Mouse (Mus musculus): ENCODE results near the gene Fhad1. TPM values are rescaled to one million over a fixed set of nuclear protein-coding genes. Genes with fewer than 3 reads are reported as not detected.

Gene Fhad1
- polyA plus RNA-seq, 1 experiment from 2014 or later = 5.2 TPM

DNA sequence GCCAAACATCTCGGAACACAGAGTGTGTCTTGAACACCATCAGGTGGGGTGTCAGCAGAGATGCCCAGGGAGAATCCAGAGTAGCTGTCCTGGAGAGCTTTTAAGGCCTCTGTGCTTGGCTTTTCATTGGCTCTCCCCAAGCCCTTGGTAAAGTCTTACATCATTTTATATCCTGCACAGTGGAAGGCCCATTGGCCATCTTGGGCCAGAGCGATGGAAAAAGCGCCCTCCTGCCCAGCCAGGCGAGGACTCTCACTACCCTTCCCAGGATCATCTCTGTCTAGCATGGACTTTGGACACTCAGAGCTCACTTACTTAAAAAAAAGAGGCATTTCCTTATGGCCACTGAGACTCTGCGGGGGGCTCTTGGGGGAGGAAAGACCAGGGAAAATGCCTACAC is 58.0 kb downstream of the Fhad1 start:
- 95% methylated on average over 5 of the region's 5 CpGs for WGBS

DNA sequence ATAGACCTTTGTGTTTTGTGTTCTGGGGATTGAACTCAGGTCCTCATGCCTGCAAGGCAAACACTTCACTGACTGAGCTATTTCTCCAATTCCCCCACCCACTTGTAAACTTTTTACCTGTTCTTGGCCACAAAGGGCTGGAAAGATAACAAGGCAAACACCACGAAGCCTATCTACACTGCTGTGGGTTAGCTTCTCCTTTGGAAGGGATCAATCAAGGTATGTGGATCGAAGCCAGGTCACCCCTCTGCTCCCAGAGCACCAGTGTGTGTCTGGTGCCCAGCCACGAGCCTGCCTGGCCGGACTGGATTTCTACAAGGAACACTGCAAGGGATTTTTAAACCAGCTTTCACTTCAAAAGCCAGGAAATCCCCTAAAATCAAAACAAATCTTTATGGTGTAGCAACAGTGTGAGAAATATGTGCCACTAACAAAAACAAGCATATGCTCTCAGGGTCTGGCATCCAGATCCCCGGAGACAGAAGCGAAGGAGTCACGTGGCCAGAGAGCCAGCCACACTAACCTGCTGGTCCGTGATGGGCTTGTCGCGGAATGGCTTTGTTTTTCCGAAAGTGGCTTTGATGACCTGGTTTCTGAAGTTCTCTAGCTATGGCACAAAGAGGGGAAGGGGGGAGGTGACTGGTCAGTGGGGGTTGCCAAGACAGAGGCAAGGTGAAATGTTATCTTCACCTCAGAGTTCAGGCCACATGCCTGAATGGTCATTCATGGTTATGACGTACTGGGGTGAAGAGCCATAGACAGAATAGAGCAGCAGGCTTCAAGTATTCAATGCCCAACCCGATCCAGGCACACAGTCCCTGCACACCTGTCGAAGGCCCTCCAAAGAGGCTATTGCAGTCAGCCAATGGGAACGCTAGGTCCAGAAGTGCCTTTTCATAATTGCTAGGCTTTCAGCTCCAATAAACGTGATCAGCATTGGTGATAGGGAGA is 59.8 kb downstream of the Fhad1 start:
- WGBS = 73% methylated on average over 16 of the region's 16 CpGs
- Histone ChIP-seq H3K4me2 (ENCODE audit: low read depth, low read length) (no peak overlapping the region), H3K9ac (replicated peaks; ENCODE audit: low read depth, low read length) (no peak overlapping the region), H3K27ac (ENCODE audit: low read depth, low read length) (no peak overlapping the region), H3K4me3 (ENCODE audit: low read depth, low read length) (no peak overlapping the region), H3K36me3 (ENCODE audit: control insufficient read depth, insufficient read depth, low read length) (no peaks in the 10 kb centered on the region), H3K9me3 (ENCODE audit: control insufficient read depth, low read length) (no peaks in the 10 kb centered on the region), H3K4me1 (ENCODE audit: control insufficient read depth, insufficient read depth, low read length) (no peaks in the 10 kb centered on the region), H3K27me3 (ENCODE audit: control insufficient read depth, insufficient read depth, low read length) (no peaks in the 10 kb centered on the region)
- no peak for ATAC-seq (ENCODE audit: low read depth)

More for the DNA sequence above, 58.0 kb downstream of the Fhad1 start:
- peaks cover 4% of the 10 kb centered on the region; the same call in 1 of the 2 replicates for H3K9me3 ChIP-seq (ENCODE audit: control insufficient read depth, low read length)
- H3K4me2 ChIP-seq (ENCODE audit: low read depth, low read length) = no peak overlapping the region
- H3K4me1 ChIP-seq (ENCODE audit: control insufficient read depth, insufficient read depth, low read length) = no peaks in the 10 kb centered on the region
- no peaks in the 10 kb centered on the region for H3K27me3 ChIP-seq (ENCODE audit: control insufficient read depth, insufficient read depth, low read length)
- H3K27ac ChIP-seq (ENCODE audit: low read depth, low read length) = no peak overlapping the region
- no peak overlapping the region for H3K9ac ChIP-seq (replicated peaks; ENCODE audit: low read depth, low read length)
- H3K36me3 ChIP-seq (ENCODE audit: control insufficient read depth, insufficient read depth, low read length) = no peaks in the 10 kb centered on the region
- ATAC-seq (ENCODE audit: low read depth) = no peak
- no peak overlapping the region for H3K4me3 ChIP-seq (ENCODE audit: low read depth, low read length)

DNA sequence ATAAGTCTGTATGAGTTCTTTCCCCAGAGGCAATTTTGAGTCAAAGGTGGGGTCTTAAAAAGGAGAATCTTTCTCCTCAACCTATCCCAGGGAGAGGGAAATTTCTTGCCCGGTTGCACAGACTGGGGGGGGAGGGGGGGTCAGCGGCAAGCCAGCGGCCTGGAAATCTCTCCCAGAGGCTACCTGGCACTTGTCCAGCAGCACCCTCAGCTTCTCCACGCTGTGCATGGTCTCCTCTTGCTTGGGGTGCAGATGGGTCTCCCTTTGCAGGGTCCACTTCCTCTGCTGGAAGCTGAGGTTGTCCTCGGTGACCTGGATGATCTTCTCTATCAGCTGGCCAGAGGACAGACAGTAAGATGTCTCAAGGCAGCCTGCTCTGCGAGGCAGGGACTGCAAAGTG is 61.0 kb downstream of the Fhad1 start:
- no peak overlapping the region for H3K27ac ChIP-seq (ENCODE audit: low read depth, low read length)
- 58% methylated on average over 6 of the region's 6 CpGs for WGBS

DNA sequence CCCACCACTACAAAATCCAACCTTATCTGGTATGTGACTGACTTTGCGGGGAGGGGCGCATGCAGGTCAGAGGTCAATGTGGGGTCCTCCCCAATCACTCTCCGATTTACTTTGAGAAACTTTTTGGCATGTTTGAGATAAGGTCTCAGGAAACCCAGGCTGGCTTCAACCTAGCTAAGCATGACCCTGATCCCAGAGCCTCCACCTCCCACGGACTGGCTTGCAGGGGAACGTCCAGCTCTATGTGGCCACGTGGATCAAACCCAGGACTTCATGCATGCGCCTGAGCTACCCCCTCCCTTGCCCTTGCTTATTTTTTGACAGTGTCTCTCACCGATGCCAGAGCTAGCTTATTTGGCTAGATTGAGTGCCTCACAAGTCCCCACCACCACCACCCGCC is 61.6 kb downstream of the Fhad1 start:
- ATAC-seq (ENCODE audit: low read depth) = no peak
- no peak overlapping the region for H3K9ac ChIP-seq (replicated peaks; ENCODE audit: low read depth, low read length)
- H3K4me3 ChIP-seq (ENCODE audit: low read depth, low read length) = no peak overlapping the region
- H3K9me3 ChIP-seq (ENCODE audit: control insufficient read depth, low read length) = no peaks in the 10 kb centered on the region
- 80% methylated on average over 9 of the region's 9 CpGs for WGBS
- no peak overlapping the region for H3K4me2 ChIP-seq (ENCODE audit: low read depth, low read length)
- no peaks in the 10 kb centered on the region for H3K4me1 ChIP-seq (ENCODE audit: control insufficient read depth, insufficient read depth, low read length)
- H3K36me3 ChIP-seq (ENCODE audit: control insufficient read depth, insufficient read depth, low read length) = no peaks in the 10 kb centered on the region
- H3K27me3 ChIP-seq (ENCODE audit: control insufficient read depth, insufficient read depth, low read length) = no peaks in the 10 kb centered on the region
- H3K27ac ChIP-seq (ENCODE audit: low read depth, low read length) = no peak overlapping the region

More for the DNA sequence above, 61.0 kb downstream of the Fhad1 start:
- no peaks in the 10 kb centered on the region for H3K4me1 ChIP-seq (ENCODE audit: control insufficient read depth, insufficient read depth, low read length)
- no peak for ATAC-seq (ENCODE audit: low read depth)
- no peaks in the 10 kb centered on the region for H3K27me3 ChIP-seq (ENCODE audit: control insufficient read depth, insufficient read depth, low read length)
- H3K36me3 ChIP-seq (ENCODE audit: control insufficient read depth, insufficient read depth, low read length) = no peaks in the 10 kb centered on the region
- H3K9me3 ChIP-seq (ENCODE audit: control insufficient read depth, low read length) = no peaks in the 10 kb centered on the region
- H3K4me2 ChIP-seq (ENCODE audit: low read depth, low read length) = no peak overlapping the region
- no peak overlapping the region for H3K4me3 ChIP-seq (ENCODE audit: low read depth, low read length)
- H3K9ac ChIP-seq (replicated peaks; ENCODE audit: low read depth, low read length) = no peak overlapping the region

DNA sequence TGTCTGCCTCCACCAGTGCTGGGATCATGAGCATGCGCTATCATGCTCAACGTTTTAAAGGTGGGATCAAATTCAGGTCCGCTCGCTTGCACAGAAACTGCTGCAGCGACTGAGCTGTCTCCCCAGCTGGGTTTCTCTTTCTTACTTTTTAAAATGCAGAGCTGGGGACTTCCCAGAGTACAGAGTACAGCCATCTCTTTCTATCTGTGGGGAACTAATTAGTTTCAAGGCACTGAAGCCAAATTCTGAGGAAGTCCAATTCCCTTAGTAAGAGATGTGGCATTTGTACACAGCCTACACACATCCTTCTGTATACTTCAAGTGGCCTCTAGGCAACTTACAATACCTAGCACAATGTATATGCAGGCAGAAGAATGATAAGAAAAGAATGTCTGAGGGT is 62.1 kb downstream of the Fhad1 start:
- Histone ChIP-seq H3K36me3 (ENCODE audit: control insufficient read depth, insufficient read depth, low read length) (no peaks in the 10 kb centered on the region), H3K9ac (replicated peaks; ENCODE audit: low read depth, low read length) (no peak overlapping the region), H3K4me1 (ENCODE audit: control insufficient read depth, insufficient read depth, low read length) (no peaks in the 10 kb centered on the region), H3K27ac (ENCODE audit: low read depth, low read length) (no peak overlapping the region), H3K9me3 (ENCODE audit: control insufficient read depth, low read length) (no peaks in the 10 kb centered on the region), H3K27me3 (ENCODE audit: control insufficient read depth, insufficient read depth, low read length) (no peaks in the 10 kb centered on the region), H3K4me3 (ENCODE audit: low read depth, low read length) (no peak overlapping the region), H3K4me2 (ENCODE audit: low read depth, low read length) (no peak overlapping the region)
- WGBS = 74% methylated on average over 5 of the region's 5 CpGs
- ATAC-seq (ENCODE audit: low read depth) = no peak

DNA sequence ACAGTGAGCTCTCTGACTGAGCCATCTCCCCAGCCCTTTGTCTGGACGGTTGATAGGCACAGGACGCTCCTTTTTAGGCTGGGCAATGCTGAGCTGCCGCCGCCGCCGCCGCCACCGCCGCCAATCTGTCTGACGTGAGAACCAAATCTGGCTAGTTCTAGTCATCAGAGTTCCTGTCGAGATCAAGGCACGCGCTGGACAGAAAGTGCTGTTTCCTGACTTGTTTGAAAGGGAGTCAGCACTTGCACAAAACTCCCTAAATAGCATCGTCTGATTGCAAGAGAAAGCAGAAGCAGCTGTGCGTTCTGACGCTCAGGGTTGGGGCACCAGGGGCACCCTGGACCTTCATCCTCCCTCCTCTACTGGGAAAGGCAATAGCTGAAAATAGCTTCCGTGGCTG is 62.8 kb downstream of the Fhad1 start:
- 70% methylated on average over 17 of the region's 17 CpGs for WGBS
- Histone ChIP-seq H3K27ac (ENCODE audit: low read depth, low read length) (no peak overlapping the region), H3K27me3 (ENCODE audit: control insufficient read depth, insufficient read depth, low read length) (no peaks in the 10 kb centered on the region)

DNA sequence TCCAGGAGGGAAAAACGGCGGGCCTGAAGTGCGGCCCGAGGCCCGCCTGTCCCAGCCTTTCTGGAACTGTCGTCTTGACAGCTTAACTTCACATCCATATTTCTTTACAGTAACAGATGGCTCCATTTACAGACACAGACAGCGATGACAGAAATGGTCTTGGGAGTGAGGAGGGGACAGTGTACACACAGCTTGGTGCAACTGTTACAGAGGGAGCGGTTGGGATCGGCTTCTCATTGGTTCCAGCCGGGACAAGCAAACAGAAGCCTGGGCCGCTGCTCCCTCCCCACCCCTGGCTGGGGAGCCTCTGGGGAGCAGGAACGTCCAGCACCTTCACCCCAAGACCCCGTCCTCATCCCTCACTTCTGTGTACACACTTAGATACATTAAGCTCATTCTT is 65.4 kb downstream of the Fhad1 start:
- Histone ChIP-seq H3K27me3 (ENCODE audit: control insufficient read depth, insufficient read depth, low read length) (no peaks in the 10 kb centered on the region), H3K36me3 (ENCODE audit: control insufficient read depth, insufficient read depth, low read length) (no peaks in the 10 kb centered on the region), H3K9ac (replicated peaks; ENCODE audit: low read depth, low read length) (no peak overlapping the region), H3K4me3 (ENCODE audit: low read depth, low read length) (no peak overlapping the region), H3K4me1 (ENCODE audit: control insufficient read depth, insufficient read depth, low read length) (no peaks in the 10 kb centered on the region), H3K27ac (ENCODE audit: low read depth, low read length) (no peak overlapping the region), H3K4me2 (ENCODE audit: low read depth, low read length) (no peak overlapping the region), H3K9me3 (ENCODE audit: control insufficient read depth, low read length) (no peaks in the 10 kb centered on the region)
- no peak for ATAC-seq (ENCODE audit: low read depth)
- WGBS = 64% methylated on average over 13 of the region's 13 CpGs

More for the DNA sequence above, 62.8 kb downstream of the Fhad1 start:
- no peak overlapping the region for H3K4me2 ChIP-seq (ENCODE audit: low read depth, low read length)
- H3K36me3 ChIP-seq (ENCODE audit: control insufficient read depth, insufficient read depth, low read length) = no peaks in the 10 kb centered on the region
- no peaks in the 10 kb centered on the region for H3K9me3 ChIP-seq (ENCODE audit: control insufficient read depth, low read length)
- no peaks in the 10 kb centered on the region for H3K4me1 ChIP-seq (ENCODE audit: control insufficient read depth, insufficient read depth, low read length)
- no peak overlapping the region for H3K4me3 ChIP-seq (ENCODE audit: low read depth, low read length)
- ATAC-seq (ENCODE audit: low read depth) = no peak
- no peak overlapping the region for H3K9ac ChIP-seq (replicated peaks; ENCODE audit: low read depth, low read length)

DNA sequence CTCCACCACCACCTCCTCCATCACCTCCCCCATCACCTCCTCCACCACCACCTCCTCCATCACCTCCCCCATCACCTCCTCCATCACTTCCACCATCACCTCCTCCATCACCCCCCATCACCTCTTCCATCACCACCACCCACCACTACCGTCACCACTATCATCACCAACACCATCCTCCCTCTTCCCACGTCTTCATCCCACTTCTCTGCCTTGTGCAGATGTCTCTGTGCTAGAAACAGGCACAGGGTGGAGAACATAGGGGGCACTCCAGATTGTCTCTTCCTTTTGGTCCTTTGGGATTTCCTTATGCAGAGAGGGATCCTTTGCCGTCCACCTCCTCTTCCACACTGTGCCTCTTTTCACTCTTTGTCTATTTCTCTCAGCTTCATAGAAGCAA is 66.1 kb downstream of the Fhad1 start:
- no peaks in the 10 kb centered on the region for H3K36me3 ChIP-seq (ENCODE audit: control insufficient read depth, insufficient read depth, low read length)
- no peak for ATAC-seq (ENCODE audit: low read depth)
- H3K27me3 ChIP-seq (ENCODE audit: control insufficient read depth, insufficient read depth, low read length) = no peaks in the 10 kb centered on the region
- H3K9ac ChIP-seq (replicated peaks; ENCODE audit: low read depth, low read length) = no peak overlapping the region
- no peaks in the 10 kb centered on the region for H3K4me1 ChIP-seq (ENCODE audit: control insufficient read depth, insufficient read depth, low read length)
- no peaks in the 10 kb centered on the region for H3K9me3 ChIP-seq (ENCODE audit: control insufficient read depth, low read length)
- H3K27ac ChIP-seq (ENCODE audit: low read depth, low read length) = no peak overlapping the region
- no peak overlapping the region for H3K4me3 ChIP-seq (ENCODE audit: low read depth, low read length)
- WGBS = 92% methylated on average over 3 of the region's 3 CpGs
- H3K4me2 ChIP-seq (ENCODE audit: low read depth, low read length) = no peak overlapping the region

DNA sequence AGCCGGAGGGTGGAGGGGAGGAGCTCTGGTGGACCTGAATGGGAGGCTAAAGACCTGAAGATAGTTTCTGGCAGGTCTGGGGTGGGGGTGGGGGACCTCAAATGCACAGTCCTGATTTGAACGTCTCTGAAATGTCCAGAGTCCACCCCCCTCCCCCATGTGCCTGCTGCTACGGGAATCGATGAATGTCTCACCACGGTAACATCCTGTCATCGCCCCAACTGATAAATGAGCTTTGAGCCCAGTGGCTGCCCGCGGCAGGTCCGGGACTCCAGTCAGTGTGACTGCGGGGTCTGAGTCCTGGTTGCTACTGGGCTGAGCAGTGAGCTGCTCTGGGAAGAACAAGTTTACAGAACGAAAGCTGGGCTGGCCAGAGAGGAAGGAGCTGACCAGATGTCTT is 72.5 kb downstream of the Fhad1 start:
- H3K9me3 ChIP-seq (ENCODE audit: control insufficient read depth, low read length) = no peaks in the 10 kb centered on the region
- no peaks in the 10 kb centered on the region for H3K27me3 ChIP-seq (ENCODE audit: control insufficient read depth, insufficient read depth, low read length)
- ATAC-seq (ENCODE audit: low read depth) = no peak
- no peak overlapping the region for H3K9ac ChIP-seq (replicated peaks; ENCODE audit: low read depth, low read length)
- H3K4me1 ChIP-seq (ENCODE audit: control insufficient read depth, insufficient read depth, low read length) = no peaks in the 10 kb centered on the region
- no peak overlapping the region for H3K4me3 ChIP-seq (ENCODE audit: low read depth, low read length)
- 53% methylated on average over 11 of the region's 11 CpGs for WGBS
- no peaks in the 10 kb centered on the region for H3K36me3 ChIP-seq (ENCODE audit: control insufficient read depth, insufficient read depth, low read length)
- H3K27ac ChIP-seq (ENCODE audit: low read depth, low read length) = no peak overlapping the region
- no peak overlapping the region for H3K4me2 ChIP-seq (ENCODE audit: low read depth, low read length)
